ENCODE assay signal across 21 mouse cellular contexts in the genomic region with DNA sequence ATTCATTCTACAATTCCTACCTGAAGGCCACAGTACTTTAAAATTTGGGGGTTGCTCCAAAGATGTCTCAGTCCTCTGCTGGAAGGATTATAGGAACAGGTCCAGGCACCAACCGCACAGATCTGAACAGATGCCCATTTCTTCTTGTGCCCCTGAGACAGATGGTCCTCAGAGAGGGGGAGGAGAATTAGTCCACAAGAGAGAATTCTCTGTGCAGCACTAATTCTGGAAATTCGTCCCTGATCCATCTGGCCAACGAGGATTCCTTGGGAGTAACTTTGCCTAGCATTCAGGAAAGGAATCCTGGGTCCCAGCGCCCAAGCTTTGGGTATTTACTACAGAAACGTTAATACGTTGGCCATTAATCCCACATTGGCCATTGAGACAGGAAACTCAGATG.
DNase-seq lines count a peak whose midpoint lies in the region; ATAC-seq and TF ChIP-seq lines count a peak whose summit lies in the region.
"Had no signal": no experiment of that assay in that cellular context is flagged by ENCODE, and none has a peak within 500 bp of the region (broad histone marks: within the 10 kb centered on the region; RNA-seq: fewer than 3 reads in every experiment).

No protein-coding gene starts in this region.

- no peak for TF ChIP-seq CTCF in midbrain, postnatal 0 days (IDR thresholded peaks at IDR 0.05)
- TF ChIP-seq CTCF in intestine, postnatal 0 days (IDR thresholded peaks at IDR 0.05; ENCODE audit: low read depth): no peak

- 68% methylated on average over 6 of the region's 6 CpGs for WGBS in midbrain, postnatal 0 days
- WGBS in midbrain, embryonic 14.5 days: 73% methylated on average over 6 of the region's 6 CpGs
- WGBS in intestine, postnatal 0 days: 81% methylated on average over 6 of the region's 6 CpGs

- H3K36me3 ChIP-seq in midbrain, postnatal 0 days (ENCODE audit: insufficient read depth, low read length): 0 out of 2 replicates have a peak, but pooled peaks cover 3% of the 10 kb centered on the region
- peaks cover 9% of the 10 kb centered on the region; the same call in 1 of the 2 replicates for H3K36me3 ChIP-seq in midbrain, embryonic 14.5 days (ENCODE audit: control insufficient read depth, insufficient read depth, low read length)
- no peaks in the 10 kb centered on the region for H3K36me3 ChIP-seq in intestine, postnatal 0 days (ENCODE audit: control insufficient read depth, insufficient read depth)
- H3K36me3 ChIP-seq: embryonic facial prominence, embryonic 13.5 days; heart, embryonic 13.5 days; limb, embryonic 15.5 days; midbrain, embryonic 15.5 days had no signal

- no peak overlapping the region for H3K4me2 ChIP-seq in midbrain, postnatal 0 days (ENCODE audit: low read depth, low read length, poor library complexity, severe bottlenecking)
- H3K4me2 ChIP-seq in midbrain, embryonic 14.5 days (ENCODE audit: low read length): no peak overlapping the region
- no peak overlapping the region for H3K4me2 ChIP-seq in intestine, postnatal 0 days (replicated peaks; ENCODE audit: low read depth)
- H3K4me2 ChIP-seq: embryonic facial prominence, embryonic 13.5 days; heart, embryonic 13.5 days; limb, embryonic 15.5 days; midbrain, embryonic 15.5 days had no signal

- no peaks in the 10 kb centered on the region for H3K9me3 ChIP-seq in midbrain, postnatal 0 days (ENCODE audit: low read length)
- H3K9me3 ChIP-seq in midbrain, embryonic 14.5 days (ENCODE audit: control insufficient read depth, low read length): no peaks in the 10 kb centered on the region
- H3K9me3 ChIP-seq in intestine, postnatal 0 days (ENCODE audit: control insufficient read depth): no peaks in the 10 kb centered on the region
- H3K9me3 ChIP-seq: embryonic facial prominence, embryonic 13.5 days; heart, embryonic 13.5 days; limb, embryonic 15.5 days; midbrain, embryonic 15.5 days had no signal

- DNase-seq in frontal cortex, postnatal 14 days (ENCODE audit: low spot score in 2 of 2): no peak
- DNase-seq in midbrain, postnatal 0 days (ENCODE audit: low spot score): peak; percentile 54
- DNase-seq in midbrain, embryonic 14.5 days: no peak
- DNase-seq in cerebellum, adult 11-12 months: peak; percentile 75
- peak; percentile 46 to 74 for DNase-seq in cerebellum, postnatal 14 days
- no peak for DNase-seq in kidney, adult 18-20 months
- DNase-seq: adrenal gland, postnatal 25 days; gastrocnemius, postnatal 14 days; heart, adult 18-20 months; kidney, adult 2 months; kidney, postnatal 10 days; lung, postnatal 10 days; spleen, adult 18-20 months; thymus, postnatal 36 days had no signal

- no peaks in the 10 kb centered on the region for H3K4me1 ChIP-seq in midbrain, postnatal 0 days (ENCODE audit: insufficient read depth, low read length)
- H3K4me1 ChIP-seq in midbrain, embryonic 14.5 days (ENCODE audit: control insufficient read depth, insufficient read depth, low read length): no peaks in the 10 kb centered on the region; the same call in 1 of the 2 replicates
- H3K4me1 ChIP-seq in intestine, postnatal 0 days (replicated peaks; ENCODE audit: control insufficient read depth, insufficient read depth, low read length): no peaks in the 10 kb centered on the region
- H3K4me1 ChIP-seq: heart, embryonic 13.5 days; limb, embryonic 15.5 days had no signal

- no peak overlapping the region for H3K4me3 ChIP-seq in midbrain, postnatal 0 days (ENCODE audit: low read depth, low read length)
- H3K4me3 ChIP-seq in midbrain, embryonic 14.5 days (replicated peaks; ENCODE audit: low read depth, low read length): no peak overlapping the region
- no peak overlapping the region for H3K4me3 ChIP-seq in intestine, postnatal 0 days (ENCODE audit: low read depth, low read length)
- H3K4me3 ChIP-seq: embryonic facial prominence, embryonic 13.5 days; heart, embryonic 13.5 days; limb, embryonic 15.5 days; midbrain, embryonic 15.5 days had no signal

- ATAC-seq in frontal cortex, adult (ENCODE audit: low TSS enrichment): peak; percentile 55
- ATAC-seq in midbrain, postnatal 0 days (ENCODE audit: low FRiP score): no peak
- no peak for ATAC-seq in midbrain, embryonic 14.5 days (ENCODE audit: low FRiP score, low TSS enrichment)
- no peak for ATAC-seq in intestine, postnatal 0 days
- ATAC-seq: midbrain, embryonic 15.5 days had no signal

- no peak overlapping the region for H3K27ac ChIP-seq in midbrain, postnatal 0 days (ENCODE audit: low read depth, low read length)
- no peak overlapping the region for H3K27ac ChIP-seq in midbrain, embryonic 14.5 days (replicated peaks; ENCODE audit: low read depth, low read length)
- no peak overlapping the region for H3K27ac ChIP-seq in intestine, postnatal 0 days (ENCODE audit: low read depth, low read length)
- H3K27ac ChIP-seq: embryonic facial prominence, embryonic 13.5 days; heart, embryonic 13.5 days; limb, embryonic 15.5 days; midbrain, embryonic 15.5 days had no signal

- H3K27me3 ChIP-seq in midbrain, postnatal 0 days (ENCODE audit: insufficient read depth, low read length): no peaks in the 10 kb centered on the region
- H3K27me3 ChIP-seq in midbrain, embryonic 14.5 days (ENCODE audit: control insufficient read depth, insufficient read depth, low read length): no peaks in the 10 kb centered on the region
- H3K27me3 ChIP-seq in intestine, postnatal 0 days (replicated peaks; ENCODE audit: control insufficient read depth, insufficient read depth, low read length): no peaks in the 10 kb centered on the region
- H3K27me3 ChIP-seq: CH12.LX; embryonic facial prominence, embryonic 13.5 days; heart, embryonic 13.5 days; limb, embryonic 15.5 days; midbrain, embryonic 15.5 days had no signal

- no peak overlapping the region for H3K9ac ChIP-seq in midbrain, postnatal 0 days (replicated peaks; ENCODE audit: low read length, poor library complexity, severe bottlenecking)
- H3K9ac ChIP-seq in midbrain, embryonic 14.5 days (replicated peaks; ENCODE audit: low read length): no peak overlapping the region
- H3K9ac ChIP-seq in intestine, postnatal 0 days (ENCODE audit: low read depth, low read length): no peak overlapping the region
- H3K9ac ChIP-seq: embryonic facial prominence, embryonic 13.5 days; heart, embryonic 13.5 days; limb, embryonic 15.5 days; midbrain, embryonic 15.5 days had no signal

Comparison
In these comparisons a context has a peak if more than half of its experiments do, and no peak if none do; other contexts are left out.
1. DNase-seq: peak in midbrain, postnatal 0 days (single experiment), cerebellum, adult 11-12 months (single experiment) and cerebellum, postnatal 14 days (2 of 2); none in frontal cortex, postnatal 14 days (0 of 2), midbrain, embryonic 14.5 days (single experiment) and kidney, adult 18-20 months (single experiment).